Mouse (Mus musculus) CH12.LX (cell line): ENCODE measurements at regions not wholly inside any gene's neighbourhood (a gene's known extent, or its start where the extent isn't known, plus 50 kb on each side); places are given as distances from the start of the nearest gene placed in this dataset.

Source experiments
- MAFK ChIP-seq: IDR thresholded peaks from 2 replicates; pipeline ENCODE4 v1.6.1; 2011; ENCODE audit warnings: low read length, improper control_type of control experiment; ENCODE audit not compliant: insufficient replicate concordance
- MEF2A ChIP-seq: IDR thresholded peaks from 2 replicates; pipeline ENCODE4 v1.6.1; 2014; ENCODE audit warnings: low read depth, mild to moderate bottlenecking, inconsistent platforms, low read length, improper control_type of control experiment, borderline replicate concordance
- TCF12 ChIP-seq: IDR thresholded peaks from 2 replicates; pipeline ENCODE4 v1.6.1; 2014; ENCODE audit warnings: low read depth, mild to moderate bottlenecking, inconsistent platforms, low read length, improper control_type of control experiment
- USF1 ChIP-seq: IDR thresholded peaks from 2 replicates; pipeline ENCODE4 v1.6.1; 2014; ENCODE audit warnings: low read depth, mild to moderate bottlenecking, inconsistent platforms, low read length, improper control_type of control experiment

DNA sequence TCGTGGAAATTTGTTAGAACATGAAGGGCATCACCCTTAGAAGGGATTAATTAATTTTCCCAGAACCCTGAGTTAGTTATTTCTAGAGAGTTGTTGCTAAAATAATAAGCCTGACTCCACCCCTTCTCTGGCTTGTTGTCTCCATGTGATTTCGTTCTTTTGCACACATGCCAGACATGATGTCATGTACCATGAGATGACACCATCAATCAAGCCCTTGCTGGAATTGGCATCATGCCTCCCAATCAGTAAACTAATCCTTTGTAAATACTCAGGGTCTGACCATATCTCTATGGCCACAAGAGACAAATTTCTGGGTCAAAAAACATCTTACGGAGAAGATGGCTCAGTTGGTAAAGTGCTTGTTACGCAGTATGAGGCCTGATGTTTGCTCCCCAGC is 93.2 kb upstream of the 1700056E22Rik start:
- TF ChIP-seq MAFK (no peak), USF1 (no peak), MEF2A (no peak), TCF12 (no peak)
